ENCODE assay signal across 12 mouse cellular contexts in the genomic region with DNA sequence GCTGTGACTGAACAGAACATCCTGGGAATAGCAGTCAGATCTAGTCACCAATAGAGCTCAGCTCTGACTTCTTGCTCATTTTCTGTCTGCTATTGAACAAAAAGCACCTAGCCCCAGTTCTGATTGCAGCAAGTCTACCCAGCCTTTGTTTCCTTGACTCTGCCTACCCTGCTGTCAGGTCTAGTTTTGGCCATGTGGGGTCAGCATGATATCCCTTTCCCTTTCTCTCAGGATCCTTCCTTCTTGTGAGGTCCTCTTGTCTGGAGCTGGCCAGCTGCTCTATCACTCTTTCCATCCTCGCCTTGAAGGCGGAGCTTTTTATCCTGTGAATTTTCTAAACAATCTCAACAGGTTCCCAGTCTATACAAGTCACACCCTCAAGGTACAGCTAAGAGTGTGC.
DNase-seq lines count a peak whose midpoint lies in the region; ATAC-seq and TF ChIP-seq lines count a peak whose summit lies in the region.
"Had no signal": no experiment of that assay in that cellular context is flagged by ENCODE, and none has a peak within 500 bp of the region (broad histone marks: within the 10 kb centered on the region; RNA-seq: fewer than 3 reads in every experiment).

No protein-coding gene starts in this region.

- H3K9me3 ChIP-seq in hindbrain, postnatal 0 days (ENCODE audit: low read length) = no peaks in the 10 kb centered on the region
- no peaks in the 10 kb centered on the region for H3K9me3 ChIP-seq in hindbrain, embryonic 12.5 days (replicated peaks)
- H3K9me3 ChIP-seq in limb, embryonic 10.5 days (replicated peaks) = no peaks in the 10 kb centered on the region
- H3K9me3 ChIP-seq: limb, embryonic 15.5 days had no signal

- 0 out of 2 replicates have a peak, but pooled peaks have one; percentile 20 for ATAC-seq in cerebellum, adult (ENCODE audit: insufficient number of reproducible peaks, low FRiP score, low TSS enrichment)
- ATAC-seq in hindbrain, postnatal 0 days = no peak
- ATAC-seq in hindbrain, embryonic 12.5 days (ENCODE audit: low FRiP score) = no peak
- ATAC-seq in megakaryocyte-erythroid progenitor cell, adult 5-6 weeks (replicated peaks; ENCODE audit: low FRiP score, low TSS enrichment, poor library complexity, severe bottlenecking) = no peak

- peak; percentile 49 for TF ChIP-seq CTCF in hindbrain, postnatal 0 days (IDR thresholded peaks at IDR 0.05; ENCODE audit: low read depth)

- DNase-seq in cerebellum, postnatal 36 days = no peak
- DNase-seq in hindbrain, postnatal 0 days (ENCODE audit: low spot score) = no peak
- peak; percentile 13 for DNase-seq in ovary, postnatal 36 days (ENCODE audit: low spot score)
- DNase-seq in ovary, postnatal 10 days (ENCODE audit: low spot score) = no peak
- DNase-seq in limb, embryonic 10.5 days (ENCODE audit: low spot score) = no peak
- DNase-seq: right cerebral cortex, postnatal 25 days had no signal

- H3K4me3 ChIP-seq in hindbrain, postnatal 0 days (ENCODE audit: low read length) = no peak overlapping the region
- no peak overlapping the region for H3K4me3 ChIP-seq in hindbrain, embryonic 12.5 days
- H3K4me3 ChIP-seq in limb, embryonic 10.5 days = no peak overlapping the region
- H3K4me3 ChIP-seq: erythroblast, embryonic 14.5 days; limb, embryonic 15.5 days had no signal

- no peak overlapping the region for H3K9ac ChIP-seq in hindbrain, postnatal 0 days (replicated peaks; ENCODE audit: low read length)
- H3K9ac ChIP-seq in hindbrain, embryonic 12.5 days = no peak overlapping the region
- H3K9ac ChIP-seq: limb, embryonic 15.5 days had no signal

- H3K27me3 ChIP-seq in hindbrain, postnatal 0 days (ENCODE audit: insufficient read depth, low read length) = no peaks in the 10 kb centered on the region
- no peaks in the 10 kb centered on the region for H3K27me3 ChIP-seq in hindbrain, embryonic 12.5 days
- no peaks in the 10 kb centered on the region for H3K27me3 ChIP-seq in limb, embryonic 10.5 days (ENCODE audit: low read depth, poor library complexity, severe bottlenecking)
- H3K27me3 ChIP-seq: limb, embryonic 15.5 days had no signal

- no peak overlapping the region for H3K27ac ChIP-seq in hindbrain, postnatal 0 days
- no peak overlapping the region for H3K27ac ChIP-seq in hindbrain, embryonic 12.5 days
- no peak overlapping the region for H3K27ac ChIP-seq in limb, embryonic 10.5 days
- H3K27ac ChIP-seq: limb, embryonic 15.5 days; macrophage had no signal

- no peak overlapping the region for H3K4me2 ChIP-seq in hindbrain, postnatal 0 days (ENCODE audit: low read depth, low read length)
- no peak overlapping the region for H3K4me2 ChIP-seq in hindbrain, embryonic 12.5 days (replicated peaks)
- H3K4me2 ChIP-seq: limb, embryonic 15.5 days had no signal

- no peaks in the 10 kb centered on the region for H3K36me3 ChIP-seq in hindbrain, postnatal 0 days (ENCODE audit: insufficient read depth, low read length)
- H3K36me3 ChIP-seq in hindbrain, embryonic 12.5 days = no peaks in the 10 kb centered on the region
- H3K36me3 ChIP-seq in limb, embryonic 10.5 days = no peaks in the 10 kb centered on the region
- H3K36me3 ChIP-seq: limb, embryonic 15.5 days had no signal

- 78% methylated on average over 2 of the region's 2 CpGs for WGBS in hindbrain, postnatal 0 days
- WGBS in hindbrain, embryonic 12.5 days = 66% methylated on average over 2 of the region's 2 CpGs
- WGBS in limb, embryonic 10.5 days = 62% methylated on average over 2 of the region's 2 CpGs

- H3K4me1 ChIP-seq in hindbrain, postnatal 0 days (ENCODE audit: insufficient read depth, low read length) = no peaks in the 10 kb centered on the region
- H3K4me1 ChIP-seq in hindbrain, embryonic 12.5 days = no peaks in the 10 kb centered on the region; the same call in 1 of the 2 replicates
- no peaks in the 10 kb centered on the region for H3K4me1 ChIP-seq in limb, embryonic 10.5 days
- H3K4me1 ChIP-seq: limb, embryonic 15.5 days had no signal
